Mouse (Mus musculus) liver, embryonic 14.5 days (tissue): ENCODE measurements around the gene Tfdp2.

ENCODE experiments used
- CTCF ChIP-seq: IDR thresholded peaks from 2 replicates; pipeline ENCODE4 v1.5.1; 2016; ENCODE audit warnings: antibody characterized with exemption, low read depth, control low read depth
- EP300 ChIP-seq: IDR thresholded peaks from 2 replicates; pipeline ENCODE4 v1.6.1; 2016; ENCODE audit warnings: antibody characterized with exemption, low read depth

DNA sequence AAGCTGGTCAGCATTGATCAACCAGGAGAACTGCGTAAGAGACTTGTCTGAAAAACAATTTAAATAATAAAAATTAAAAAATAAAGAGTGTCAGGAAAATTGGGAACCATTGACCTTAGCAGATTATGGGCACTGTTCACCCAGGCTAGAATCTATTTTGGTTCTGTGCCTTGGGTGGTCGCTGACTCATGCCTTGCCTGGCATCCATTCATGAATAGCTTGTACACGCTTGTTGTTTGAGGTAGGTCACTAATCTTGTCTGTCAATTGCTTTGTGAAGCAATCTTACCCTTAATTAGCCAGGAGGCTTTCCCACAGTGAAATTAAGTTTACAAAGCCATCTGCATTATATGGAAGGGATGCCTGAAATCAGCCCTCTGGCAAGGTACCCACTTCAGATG lies 112.7 kb downstream of the Tfdp2 start:
- TF ChIP-seq CTCF (no peak), EP300 (no peak)
